Mouse (Mus musculus): ENCODE measurements at regions not wholly inside any gene's neighbourhood (a gene's known extent, or its start where the extent isn't known, plus 50 kb on each side); places are given as distances from the start of the nearest gene placed in this dataset.

DNA sequence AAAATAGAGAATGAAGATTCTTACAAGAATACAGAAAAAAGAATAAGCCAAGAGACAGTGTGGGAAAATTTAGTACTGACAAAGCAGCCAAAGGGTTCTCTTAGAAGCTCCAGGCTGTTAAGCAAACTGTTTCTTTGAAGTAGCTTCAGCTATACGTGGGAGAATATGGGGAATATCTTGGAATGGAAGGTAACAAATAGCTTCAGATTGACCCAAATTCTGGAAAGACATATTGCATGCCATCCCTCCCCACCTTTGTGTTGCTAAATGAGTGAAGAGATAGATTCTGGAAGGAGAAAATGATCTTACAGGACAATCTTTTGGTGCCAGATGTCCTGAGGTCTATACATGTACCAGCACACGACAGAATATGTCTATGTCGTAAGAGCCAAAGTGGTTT is 591.9 kb upstream of the Cdh6 start:
- no peak for DNase-seq (ENCODE audit: extremely low spot score)

DNA sequence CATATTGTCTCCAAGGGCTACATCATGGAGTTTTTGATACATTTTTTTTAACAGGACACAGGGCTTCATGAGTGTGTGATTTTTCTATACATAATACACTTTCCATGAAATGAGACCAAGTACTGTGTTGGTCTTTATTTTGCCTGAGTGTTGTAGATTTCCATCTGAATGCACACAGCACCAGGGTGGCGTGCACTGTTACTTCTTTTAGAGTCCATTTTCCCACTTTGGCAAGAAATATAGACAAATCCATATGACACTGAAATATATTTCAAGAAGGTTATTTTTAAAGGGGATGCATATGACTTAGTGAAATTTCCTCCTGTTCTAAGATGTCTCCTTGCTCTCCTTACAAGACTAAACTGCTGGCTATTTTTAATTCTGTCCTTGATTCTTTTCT is 591.1 kb upstream of the Cdh6 start:
- DNase-seq (ENCODE audit: extremely low spot score), result no peak

DNA sequence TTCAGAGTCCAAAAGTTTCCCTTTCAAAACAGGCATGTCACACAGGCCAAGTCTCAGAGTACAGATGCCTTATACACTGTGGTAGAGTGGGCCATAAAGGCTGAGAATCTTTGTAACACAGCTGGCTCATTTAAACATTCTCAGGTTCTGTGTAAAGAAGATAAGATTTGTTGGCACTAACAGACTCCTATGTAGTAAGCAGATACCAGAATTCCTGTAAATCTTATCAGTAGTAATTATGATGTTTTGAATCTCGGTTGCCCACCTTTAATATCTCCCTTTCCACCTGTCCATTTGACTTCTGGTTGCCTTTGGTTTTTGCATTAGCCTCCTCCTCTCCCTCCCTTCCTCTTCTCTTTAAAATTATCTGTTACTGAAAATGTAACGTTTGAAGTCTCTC is 573.1 kb upstream of the Cdh6 start:
- no peak for DNase-seq (ENCODE audit: extremely low spot score)

DNA sequence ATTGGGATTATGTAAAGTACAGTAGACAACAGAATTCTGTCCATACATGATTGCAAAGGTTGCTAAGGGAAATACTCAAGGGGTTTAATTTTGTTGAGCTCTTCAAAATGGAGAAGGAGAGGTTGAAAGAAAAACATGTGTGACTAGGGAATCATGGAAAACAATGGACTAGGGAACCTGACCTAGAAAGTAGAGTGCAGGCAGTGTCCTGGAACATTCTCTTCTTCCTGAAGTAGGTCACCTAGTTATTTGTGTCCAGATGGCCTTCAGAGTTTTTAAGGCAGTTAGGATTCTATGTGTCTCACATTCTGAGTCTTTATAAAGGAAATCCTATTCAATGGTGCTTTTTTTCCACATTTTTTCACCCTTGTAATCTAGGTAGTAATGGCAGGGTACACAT is 532.8 kb upstream of the Cdh6 start:
- no peak for DNase-seq (ENCODE audit: extremely low spot score)

DNA sequence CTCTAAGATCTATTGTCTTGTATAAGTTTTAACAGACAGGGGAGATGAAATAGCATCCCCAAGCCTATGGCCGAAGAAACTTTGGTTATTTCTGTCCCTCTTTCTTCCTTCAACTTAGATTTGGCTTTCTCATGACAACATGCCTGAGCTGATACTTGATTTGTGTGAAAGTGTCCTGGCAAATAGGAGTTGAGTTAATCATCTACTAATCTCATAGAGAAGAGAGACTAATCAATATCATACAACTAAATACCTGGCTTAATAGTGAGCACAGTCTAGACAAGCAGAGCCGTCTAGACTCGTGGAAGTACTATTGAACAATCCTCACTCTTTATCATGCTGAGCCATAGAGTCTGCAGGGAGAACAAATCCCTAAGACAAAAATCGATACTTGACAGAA is 531.7 kb upstream of the Cdh6 start:
- no peak for DNase-seq (ENCODE audit: extremely low spot score)

DNA sequence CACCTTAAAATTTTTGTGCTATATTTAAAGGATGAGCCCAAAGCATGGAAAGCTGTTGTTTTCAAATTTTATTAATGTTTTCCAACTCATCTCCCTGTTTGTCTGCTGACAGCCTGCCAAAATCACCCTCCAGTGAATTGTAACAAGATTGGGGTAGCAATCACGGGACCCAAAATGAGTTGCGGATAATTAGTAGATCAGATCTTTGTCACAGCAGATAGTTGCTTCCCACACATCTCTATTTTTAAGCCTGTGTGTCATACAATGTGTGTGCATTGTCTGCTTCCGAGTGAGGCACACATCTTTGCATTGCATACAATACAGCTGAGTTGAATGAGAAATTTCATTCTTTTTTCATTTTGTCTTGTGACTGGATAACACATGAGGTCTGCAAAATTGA is 494.7 kb upstream of the Cdh6 start:
- no peak for DNase-seq (ENCODE audit: extremely low spot score)

DNA sequence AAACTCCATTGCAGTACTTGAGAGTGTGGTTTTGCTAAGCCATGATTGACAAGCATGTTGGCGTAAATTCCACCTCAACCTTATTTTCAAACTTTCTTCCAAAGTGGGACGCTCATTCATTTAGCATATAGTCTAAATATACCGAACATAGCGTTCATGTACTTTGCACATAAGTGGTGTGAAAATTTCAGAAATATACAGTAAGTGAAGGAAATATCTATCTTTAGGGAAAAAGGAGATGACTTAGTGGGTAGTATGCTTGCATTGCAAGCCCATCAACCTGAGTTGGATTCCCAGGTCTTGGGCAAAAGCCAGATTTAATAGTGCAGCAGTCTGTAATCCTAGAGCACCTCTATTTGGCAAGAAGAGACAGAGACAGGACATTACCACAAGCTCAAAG is 493.8 kb upstream of the Cdh6 start:
- no peak for DNase-seq (ENCODE audit: extremely low spot score)

DNA sequence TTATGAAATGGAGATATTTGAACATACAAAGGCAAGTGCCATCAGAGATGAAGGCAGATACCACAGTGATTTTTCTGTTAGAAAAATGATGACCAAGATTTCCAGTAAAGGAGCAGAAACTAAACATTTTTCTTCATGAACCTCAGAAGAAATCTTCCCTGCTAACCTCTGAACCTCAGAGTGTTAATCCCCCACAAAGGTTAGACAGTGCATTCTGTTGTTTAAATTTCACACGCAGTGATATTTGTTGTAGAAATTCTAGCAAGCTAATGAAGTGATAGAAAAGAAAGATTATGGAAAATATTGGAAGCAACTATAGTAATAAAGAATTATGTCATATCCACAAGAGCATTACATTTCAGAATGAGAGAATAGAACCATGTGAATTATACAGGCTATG is 488.8 kb upstream of the Cdh6 start:
- no peak for DNase-seq (ENCODE audit: extremely low spot score)

DNA sequence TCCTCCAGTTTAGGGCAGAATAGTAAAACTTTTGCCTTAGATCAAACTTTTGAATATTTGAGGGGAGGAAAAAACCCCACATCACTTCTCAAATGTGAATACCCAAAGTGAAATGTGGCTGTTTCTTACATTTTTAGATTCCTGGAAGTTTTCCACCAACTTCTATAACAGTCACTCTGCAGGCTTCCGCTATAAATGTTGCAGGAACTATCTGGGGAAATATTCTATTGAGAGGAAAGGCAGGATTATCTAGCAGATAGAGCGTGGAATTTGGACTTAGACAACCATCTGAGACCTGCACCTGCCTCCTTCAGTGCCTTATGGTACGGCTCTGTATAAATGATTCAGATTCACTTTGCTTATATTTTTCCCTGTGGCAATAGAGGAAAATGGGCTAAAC is 481.6 kb upstream of the Cdh6 start:
- DNase-seq (ENCODE audit: extremely low spot score), result no peak

DNA sequence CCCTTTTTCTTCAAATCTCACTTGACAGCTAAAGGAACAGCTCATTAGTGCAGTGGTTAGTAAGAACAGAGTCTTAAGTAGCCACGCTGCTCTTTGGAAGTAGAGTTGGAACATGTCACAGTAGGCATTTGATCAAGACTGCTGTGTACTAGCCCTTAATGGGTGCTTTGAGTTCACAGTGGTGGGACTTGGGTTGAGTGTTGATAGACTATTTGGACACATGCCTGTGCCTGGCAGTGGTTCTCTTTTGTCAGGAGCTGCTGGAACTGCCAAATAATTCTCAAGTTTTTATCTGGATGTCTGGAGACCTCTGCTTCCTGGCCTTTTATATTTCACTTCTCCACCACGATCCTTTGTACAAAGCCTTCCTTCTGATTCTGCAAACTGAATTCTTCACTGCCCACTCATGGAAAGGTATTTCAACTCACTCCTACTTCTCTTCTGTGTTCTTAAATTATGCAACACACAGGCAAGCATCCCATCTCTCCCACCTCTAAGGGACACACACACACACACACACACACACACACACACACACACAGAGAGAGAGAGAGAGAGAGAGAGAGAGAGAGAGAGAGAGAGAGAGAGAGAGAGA is 462.0 kb upstream of the Cdh6 start:
- no peak for DNase-seq (ENCODE audit: extremely low spot score)

DNA sequence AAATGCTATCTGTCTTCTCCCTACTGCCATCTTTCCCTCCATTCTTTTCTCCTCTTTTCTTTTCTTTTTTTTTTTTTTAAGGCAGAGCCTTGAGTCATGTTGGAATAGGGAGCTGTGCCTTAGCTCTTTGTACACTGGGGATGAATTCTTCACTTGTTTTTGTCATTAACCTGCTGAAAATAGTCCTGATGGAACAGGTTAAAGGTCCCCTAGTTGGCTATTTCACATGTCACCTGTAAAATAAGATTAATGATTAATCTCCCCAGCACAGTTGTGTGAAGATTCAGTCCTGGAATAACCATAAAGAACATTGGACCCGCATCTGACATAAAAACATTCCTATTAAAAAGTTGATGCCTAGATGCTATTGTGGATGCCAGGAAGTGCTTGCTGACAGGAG is 428.7 kb upstream of the Cdh6 start:
- no peak for DNase-seq (ENCODE audit: extremely low spot score)

DNA sequence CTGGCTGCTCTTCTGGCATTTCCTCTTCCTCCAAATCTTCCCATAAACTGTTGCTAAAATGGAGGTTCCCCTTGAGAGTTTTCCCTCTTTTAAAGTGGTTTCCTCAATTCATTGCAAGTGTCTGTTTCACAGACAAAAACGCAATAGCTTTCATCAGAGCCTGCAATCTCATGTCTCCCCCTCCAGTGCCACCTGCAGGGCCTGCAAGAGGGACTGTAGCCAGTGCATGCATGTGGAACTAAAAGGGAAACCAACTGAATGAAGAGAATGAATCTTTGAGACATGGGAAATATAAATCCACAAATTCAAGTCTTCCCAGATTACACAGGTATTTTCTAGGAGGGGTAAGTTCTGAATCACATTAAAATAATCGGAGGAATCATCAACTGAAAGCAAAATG is 424.4 kb upstream of the Cdh6 start:
- no peak for DNase-seq (ENCODE audit: extremely low spot score)

DNA sequence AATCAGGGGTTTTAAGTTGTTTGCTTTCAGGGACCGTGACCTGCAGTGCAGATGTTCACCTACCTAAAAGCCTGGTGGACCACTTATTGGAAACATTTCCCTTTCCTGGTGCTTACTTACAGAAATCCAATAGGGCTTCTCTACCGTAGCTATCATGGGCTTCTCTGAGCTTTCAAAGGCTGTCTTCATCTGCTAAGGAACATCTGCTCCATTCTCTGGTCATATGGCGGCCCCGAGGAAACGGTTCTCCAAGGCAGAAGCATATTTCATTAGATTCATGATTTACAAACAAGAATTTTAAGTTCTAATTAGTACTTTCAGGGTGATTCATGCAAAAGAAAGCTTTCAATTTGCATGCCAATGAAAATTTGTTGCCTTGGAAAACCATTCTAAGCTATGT is 420.3 kb upstream of the Cdh6 start:
- DNase-seq (ENCODE audit: extremely low spot score), result no peak

DNA sequence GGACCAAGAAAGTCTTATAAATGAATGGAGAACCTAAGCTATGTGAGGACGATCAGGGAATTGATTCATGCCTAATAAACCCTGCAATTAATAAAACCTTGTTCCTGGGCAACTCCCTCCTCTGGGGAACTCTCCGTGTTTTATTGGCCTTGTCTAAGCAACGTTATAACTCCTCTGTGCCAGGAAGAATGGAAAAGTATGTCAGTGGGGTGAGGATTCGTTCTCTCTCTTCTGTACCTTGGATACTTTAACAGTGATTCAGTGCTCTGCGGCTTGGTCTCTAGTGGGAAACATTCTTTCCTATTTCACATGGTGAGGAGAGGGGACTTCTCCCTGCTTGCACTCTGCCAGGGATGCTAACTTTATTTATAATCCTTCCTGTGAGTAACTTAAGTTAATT is 417.4 kb upstream of the Cdh6 start:
- no peak for DNase-seq (ENCODE audit: extremely low spot score)

DNA sequence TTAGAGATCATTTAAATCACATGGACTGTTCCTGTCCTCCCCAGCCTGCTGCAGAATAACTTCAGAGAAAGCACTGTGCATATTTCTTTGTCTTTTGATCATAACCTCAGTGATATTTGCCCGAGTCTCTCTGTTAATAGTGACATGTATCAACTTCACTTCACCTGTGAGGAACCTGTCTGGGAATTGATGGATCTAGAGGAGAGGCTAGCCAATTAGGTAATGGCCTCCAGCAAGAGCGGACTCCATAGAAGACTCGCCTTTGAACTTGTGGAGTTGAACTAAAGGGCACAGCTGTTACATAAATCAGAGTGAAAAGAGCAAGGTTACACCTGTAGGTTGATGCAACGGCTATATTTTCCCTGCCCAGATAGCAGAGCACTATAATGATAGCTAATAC is 409.8 kb upstream of the Cdh6 start:
- DNase-seq (ENCODE audit: extremely low spot score), result no peak

DNA sequence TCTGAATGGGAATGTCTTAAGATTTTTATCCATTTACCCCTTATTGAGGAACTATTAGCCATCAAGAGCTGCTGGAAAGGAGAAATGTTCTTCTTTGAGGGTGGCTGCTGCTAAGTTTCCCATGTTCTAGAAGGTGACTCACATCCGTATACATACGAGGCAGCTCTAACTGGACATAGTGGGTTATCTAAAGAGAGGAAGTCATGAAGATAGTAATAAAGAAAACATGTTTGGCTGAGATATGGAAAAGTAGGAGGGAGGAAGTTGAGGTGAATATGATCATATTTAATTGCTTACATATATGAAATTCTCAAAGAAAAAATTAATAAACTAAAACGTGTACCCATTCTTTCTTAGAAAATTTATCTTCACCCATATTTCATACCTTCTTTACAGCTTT is 408.7 kb upstream of the Cdh6 start:
- no peak for DNase-seq (ENCODE audit: extremely low spot score)

DNA sequence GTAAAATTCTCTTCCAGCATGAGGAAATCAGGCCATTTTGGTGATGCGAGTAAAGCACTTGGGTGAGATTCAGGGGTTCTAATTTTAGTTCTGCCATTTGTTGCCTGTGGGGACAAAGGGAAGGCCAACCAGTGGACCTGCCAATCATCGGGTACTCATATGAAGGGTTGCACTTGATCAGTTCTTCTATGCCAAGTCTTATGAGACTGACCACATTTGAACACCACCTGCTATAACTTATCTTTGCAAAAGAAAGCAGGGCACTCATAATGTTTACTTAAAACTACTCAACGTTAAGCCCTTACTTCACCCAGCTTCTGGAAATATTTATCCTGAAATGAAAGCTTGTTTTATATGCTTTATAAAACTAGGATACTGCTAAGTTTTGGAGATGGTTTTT is 400.1 kb upstream of the Cdh6 start:
- DNase-seq (ENCODE audit: extremely low spot score), result no peak

DNA sequence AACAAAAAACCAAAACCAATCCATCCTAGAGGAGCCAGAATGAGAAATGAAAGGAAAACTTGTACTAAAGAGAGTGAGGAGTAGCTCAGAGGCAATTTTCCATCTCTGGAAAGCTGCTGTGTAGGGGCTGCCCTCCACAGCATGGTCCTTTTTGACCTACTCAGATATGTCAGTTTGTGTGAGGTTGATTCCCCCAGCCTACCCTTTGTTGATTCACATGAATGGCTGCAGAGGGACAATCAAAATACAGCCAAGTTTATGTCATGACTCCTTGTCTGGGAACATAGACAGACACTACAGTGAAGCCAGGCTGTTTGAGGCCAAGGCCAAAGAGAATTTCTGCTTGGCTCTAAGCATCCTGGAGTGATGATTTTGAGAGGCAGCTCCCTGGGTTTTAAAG is 387.4 kb upstream of the Cdh6 start:
- no peak for DNase-seq (ENCODE audit: extremely low spot score)

DNA sequence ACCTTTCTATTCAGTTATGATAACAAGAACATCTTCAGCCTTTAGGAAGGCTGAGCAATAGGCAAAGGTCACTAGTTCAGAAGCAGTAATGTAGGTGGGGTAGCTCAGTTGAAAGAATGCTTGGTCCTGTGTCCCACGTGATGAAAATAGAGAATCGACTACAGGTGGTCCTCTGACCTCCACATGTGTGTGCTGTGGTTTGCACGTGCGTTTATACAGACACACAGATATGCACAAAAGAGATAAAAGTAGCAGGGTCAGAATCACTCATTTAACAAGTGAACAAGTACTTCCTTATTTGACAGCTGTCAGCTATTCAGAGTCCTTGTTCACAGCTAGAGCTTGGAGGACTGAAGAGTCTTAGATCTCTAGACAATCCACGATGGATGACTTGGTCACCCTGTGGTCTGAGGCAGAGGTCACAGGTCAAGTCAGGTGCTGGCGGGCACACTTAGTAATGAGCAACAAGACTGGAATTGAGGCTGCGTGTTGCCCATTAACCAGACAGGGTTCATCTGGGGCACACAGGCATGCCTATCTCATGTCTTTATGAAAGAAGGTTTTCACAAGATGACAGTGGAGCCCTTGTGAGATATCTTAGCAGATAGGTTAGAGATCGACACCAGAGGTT is 375.8 kb upstream of the Cdh6 start:
- peak; percentile 36 for DNase-seq (ENCODE audit: extremely low spot score)

DNA sequence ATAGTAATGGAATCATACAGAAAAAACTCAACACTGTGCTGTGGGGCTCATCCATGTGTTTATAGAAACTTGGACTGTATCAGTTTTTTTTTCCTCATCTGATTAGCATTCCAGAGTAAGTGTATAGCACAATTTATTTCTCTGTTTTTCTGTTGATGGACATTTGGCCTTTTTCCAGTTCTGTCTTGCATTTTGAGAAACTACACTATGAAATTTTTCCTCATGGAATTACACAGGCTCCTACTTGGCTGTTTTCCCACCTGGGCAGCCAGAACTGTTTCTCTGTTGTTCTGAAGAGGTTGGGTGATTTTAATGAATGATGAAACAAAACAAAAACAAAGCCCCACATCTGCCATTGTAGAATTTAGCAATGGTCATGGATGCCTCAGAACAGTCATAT is 366.6 kb upstream of the Cdh6 start:
- no peak for DNase-seq (ENCODE audit: extremely low spot score)

DNA sequence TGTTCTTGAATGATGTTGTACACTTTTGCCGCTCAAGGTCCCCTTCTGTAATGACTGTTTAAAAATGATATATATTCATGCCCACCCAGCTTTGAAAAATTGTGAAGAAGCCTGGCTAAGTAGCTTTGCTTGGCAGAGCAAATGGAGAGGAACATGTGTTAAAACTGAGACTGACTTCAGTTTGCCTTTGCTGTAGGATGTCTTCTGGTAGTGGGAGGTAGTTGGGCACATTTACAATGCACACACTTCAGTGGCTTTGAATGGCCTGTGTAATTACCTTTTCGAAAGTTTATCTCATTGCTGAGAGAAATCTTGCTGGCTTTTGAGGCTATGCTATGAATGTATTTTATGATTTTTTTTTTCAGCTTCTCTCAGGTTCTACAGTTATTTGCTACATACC is 360.5 kb upstream of the Cdh6 start:
- DNase-seq (ENCODE audit: extremely low spot score), result no peak

DNA sequence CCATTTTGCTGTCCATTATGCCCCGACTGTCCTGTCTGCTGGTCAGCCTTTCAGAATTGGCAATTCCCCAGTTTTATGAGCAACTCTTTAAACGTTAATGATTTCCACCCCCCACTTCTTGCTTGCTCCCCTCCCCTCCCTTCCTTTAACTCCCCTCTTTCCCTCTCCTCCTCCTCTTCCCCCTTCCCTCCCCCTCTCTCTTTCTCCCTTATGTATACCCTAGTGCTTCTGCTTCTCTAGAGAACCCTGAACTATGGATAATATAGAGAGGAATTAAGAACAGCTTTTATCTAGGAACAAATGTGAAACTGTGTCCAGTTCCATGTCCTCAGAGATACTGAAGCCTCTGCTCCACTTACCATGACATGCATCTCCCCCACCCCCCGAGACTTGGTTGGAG is 356.5 kb upstream of the Cdh6 start:
- DNase-seq (ENCODE audit: extremely low spot score), result no peak

DNA sequence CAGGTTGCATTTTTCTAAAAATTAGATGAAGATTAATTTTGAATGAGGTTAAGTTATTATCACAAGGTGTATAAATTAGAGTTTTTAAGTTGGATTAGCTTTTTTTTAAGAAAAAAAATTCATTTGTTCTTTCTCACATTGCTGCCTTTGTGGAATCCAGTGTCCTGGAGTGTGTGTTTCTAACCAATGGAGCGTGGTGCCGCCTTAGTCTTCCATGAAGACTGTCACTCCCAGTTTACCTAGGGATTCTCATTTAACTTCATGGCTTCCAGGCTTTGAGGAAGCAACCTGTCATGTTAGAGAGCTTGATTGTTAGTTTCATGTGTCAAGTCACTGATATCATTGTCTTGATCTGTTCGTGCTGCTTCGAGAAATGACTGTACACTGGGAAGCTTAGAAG is 355.6 kb upstream of the Cdh6 start:
- DNase-seq (ENCODE audit: extremely low spot score), result no peak

Measured in embryo, embryonic 9.5 days (tissue).